Mouse (Mus musculus) limb, embryonic 12.5 days (tissue): ENCODE data around the gene Gm12166. TPM values are rescaled to one million over a fixed set of nuclear protein-coding genes. Genes with fewer than 3 reads are reported as not detected.
"Not testable (repeated sequence)": the region's sequence is repeated elsewhere in the genome, so short reads cannot be mapped to it uniquely, and the experiment has no call there.

ENCODE experiments used
- ATAC-seq: fragments of 200-750 bp; cut with Nextera tagmentation; 2 replicates; pipeline ENCODE4 v1.8.0; 2017; ENCODE audit warnings: low read depth, moderate TSS enrichment; ENCODE audit not compliant: insufficient number of reproducible peaks, insufficient read depth, low FRiP score, low TSS enrichment
- H3K27ac ChIP-seq: fragments of 300-500 bp; sonication (generic); 2 replicates; pipeline ENCODE4 v1.5.1; 2016; ENCODE audit warnings: mild to moderate bottlenecking, moderate library complexity
- H3K27me3 ChIP-seq: fragments of 300-500 bp; sonication (generic); 2 replicates; pipeline ENCODE4 v1.6.1; 2016; ENCODE audit warnings: mild to moderate bottlenecking, moderate library complexity
- H3K36me3 ChIP-seq: fragments of 300-500 bp; sonication (generic); 2 replicates; pipeline ENCODE4 v1.6.1; 2016; ENCODE audit warnings: mild to moderate bottlenecking, moderate library complexity
- H3K4me1 ChIP-seq: fragments of 300-500 bp; sonication (generic); replicated peaks from 2 replicates; pipeline ENCODE4 v1.6.1; 2016
- H3K4me2 ChIP-seq: fragments of 300-500 bp; sonication (generic); 2 replicates; pipeline ENCODE4 v1.6.1; 2016; ENCODE audit warnings: mild to moderate bottlenecking, moderate library complexity
- H3K4me3 ChIP-seq: fragments of 300-500 bp; sonication (generic); replicated peaks from 2 replicates; pipeline ENCODE4 v1.5.1; 2016; ENCODE audit warnings: mild to moderate bottlenecking
- H3K9ac ChIP-seq: fragments of 300-500 bp; sonication (generic); replicated peaks from 2 replicates; pipeline ENCODE4 v1.6.1; 2016; ENCODE audit warnings: mild to moderate bottlenecking, moderate library complexity
- H3K9me3 ChIP-seq: fragments of 300-500 bp; sonication (generic); 2 replicates; pipeline ENCODE4 v1.6.1; 2016; ENCODE audit warnings: mild to moderate bottlenecking, moderate library complexity
- WGBS: fragments of 180-500 bp; shearing (Covaris S2); methylation state at CpG from one replicate; pipeline ENCODE4 v1.1.7; 2016; 5-methylcytosine and 5-hydroxymethylcytosine counted together
- polyA plus RNA-seq: library from polyadenylated mRNA; unstranded; fragments of >200 nt; fragmentation: Nextera tagmentation; extraction: Ambion mirVana; gene quantifications from 2 replicates; pipeline ENCODE4 v1.2.1, GENCODE M21; 2016

Gene Gm12166
- polyA plus RNA-seq, 1 experiment from 2014 or later = 3.4 TPM

- H3K36me3 ChIP-seq = peaks cover 44% of the 10 kb centered on the region
- H3K4me2 ChIP-seq = no peak overlapping the region
- 54% methylated on average over 6 of the region's 6 CpGs for WGBS
- H3K9me3 ChIP-seq = no peaks in the 10 kb centered on the region
- no peak overlapping the region for H3K27ac ChIP-seq
- no peak overlapping the region for H3K9ac ChIP-seq
- H3K4me3 ChIP-seq = no peak overlapping the region
- no peaks in the 10 kb centered on the region for H3K27me3 ChIP-seq
- ATAC-seq = no peak
- H3K4me1 ChIP-seq = peaks cover 26% of the 10 kb centered on the region
Observed at GRCm38 (mm10) chr11:46061776-46062445, 9.8 kb upstream of the Gm12166 start.

- ATAC-seq = no peak
- Histone ChIP-seq H3K9me3 (no peaks in the 10 kb centered on the region), H3K4me1 (peaks cover 30% of the 10 kb centered on the region), H3K4me3 (no peak overlapping the region), H3K27me3 (no peaks in the 10 kb centered on the region), H3K4me2 (no peak overlapping the region), H3K36me3 (peaks cover 35% of the 10 kb centered on the region), H3K9ac (no peak overlapping the region), H3K27ac (no peak overlapping the region)
- WGBS = 55% methylated on average over 5 of the region's 5 CpGs
Observed at GRCm38 (mm10) chr11:46060651-46061020, 8.5 kb upstream of the Gm12166 start.

- no peaks in the 10 kb centered on the region for H3K9me3 ChIP-seq
- no peak for ATAC-seq
- H3K27me3 ChIP-seq = no peaks in the 10 kb centered on the region
- WGBS = 49% methylated on average over 8 of the region's 8 CpGs
- H3K9ac ChIP-seq = no peak overlapping the region
- peaks cover 30% of the 10 kb centered on the region for H3K4me1 ChIP-seq
- H3K4me3 ChIP-seq = no peak overlapping the region
- no peak overlapping the region for H3K4me2 ChIP-seq
- H3K27ac ChIP-seq = no peak overlapping the region
- H3K36me3 ChIP-seq = peaks cover 30% of the 10 kb centered on the region
Observed at GRCm38 (mm10) chr11:46059887-46060650, 7.9 kb upstream of the Gm12166 start.

- H3K9me3 ChIP-seq = no peaks in the 10 kb centered on the region
- H3K4me2 ChIP-seq = no peak overlapping the region
- H3K27me3 ChIP-seq = no peaks in the 10 kb centered on the region
- H3K9ac ChIP-seq = no peak overlapping the region
- peaks cover 28% of the 10 kb centered on the region for H3K4me1 ChIP-seq
- no peak overlapping the region for H3K4me3 ChIP-seq
- no peak for ATAC-seq
- peaks cover 24% of the 10 kb centered on the region for H3K36me3 ChIP-seq
- 94% methylated on average over 4 of the region's 4 CpGs for WGBS
- H3K27ac ChIP-seq = no peak overlapping the region
Observed at GRCm38 (mm10) chr11:46058916-46059315, 6.8 kb upstream of the Gm12166 start.

- peaks cover 23% of the 10 kb centered on the region for H3K36me3 ChIP-seq
- 51% methylated on average over 9 of the region's 9 CpGs for WGBS
- H3K9me3 ChIP-seq = no peaks in the 10 kb centered on the region
- peaks cover 28% of the 10 kb centered on the region for H3K4me1 ChIP-seq
- H3K4me2 ChIP-seq = peak overlapping the region; percentile 78
- no peak overlapping the region for H3K27ac ChIP-seq
- H3K27me3 ChIP-seq = no peaks in the 10 kb centered on the region
- no peak overlapping the region for H3K9ac ChIP-seq
- ATAC-seq = no peak
- H3K4me3 ChIP-seq = peak overlapping the region; percentile 71
Observed at GRCm38 (mm10) chr11:46058011-46058410, 5.9 kb upstream of the Gm12166 start.

GRCm38 (mm10) chr11:46056770-46057411 lies 4.8 kb upstream of the Gm12166 start:
- H3K27ac ChIP-seq = peak overlapping the region; percentile 60
- H3K4me2 ChIP-seq = peak overlapping the region; percentile 78
- H3K36me3 ChIP-seq = peaks cover 14% of the 10 kb centered on the region
- H3K27me3 ChIP-seq = no peaks in the 10 kb centered on the region
- H3K9me3 ChIP-seq = no peaks in the 10 kb centered on the region
- peak overlapping the region; percentile 71 for H3K4me3 ChIP-seq
- H3K4me1 ChIP-seq = peaks cover 28% of the 10 kb centered on the region
- 1% methylated on average over 25 of the region's 25 CpGs for WGBS
- ATAC-seq = no peak
- peak overlapping the region; percentile 83 for H3K9ac ChIP-seq

GRCm38 (mm10) chr11:46055896-46056769 lies 4.0 kb upstream of the Gm12166 start, which contains the start of gene Adam19:
TSS of gene Adam19 (plus strand) at chr11:46055992.
- Histone ChIP-seq H3K27ac (peak within 1 kb of the TSS; percentile 91), H3K9ac (peak within 1 kb of the TSS; percentile 83), H3K4me3 (peak within 1 kb of the TSS; percentile 71), H3K27me3 (no peaks in the 10 kb centered on the region), H3K4me1 (peaks cover 28% of the 10 kb centered on the region), H3K36me3 (peaks cover 7% of the 10 kb centered on the region), H3K4me2 (peak within 1 kb of the TSS; percentile 78), H3K9me3 (no peaks in the 10 kb centered on the region)
- WGBS = under 1% methylated on average over 51 of the region's 51 CpGs
- ATAC-seq = peak; percentile 77

- Histone ChIP-seq H3K9ac (peak overlapping the region; percentile 83), H3K4me3 (peak overlapping the region; percentile 71), H3K4me2 (peak overlapping the region; percentile 78), H3K9me3 (no peaks in the 10 kb centered on the region), H3K27ac (peak overlapping the region; percentile 91), H3K36me3 (no peaks in the 10 kb centered on the region), H3K4me1 (peaks cover 24% of the 10 kb centered on the region), H3K27me3 (no peaks in the 10 kb centered on the region; the same call in 1 of the 2 replicates)
- peak; percentile 66; the same call in 1 of the 2 replicates for ATAC-seq
- WGBS = 19% methylated on average over 13 of the region's 13 CpGs
Observed at GRCm38 (mm10) chr11:46054911-46055895, 3.1 kb upstream of the Gm12166 start.

GRCm38 (mm10) chr11:46054311-46054710 lies 2.2 kb upstream of the Gm12166 start:
- Histone ChIP-seq H3K9ac (no peak overlapping the region), H3K4me2 (no peak overlapping the region), H3K27me3 (no peaks in the 10 kb centered on the region; the same call in 1 of the 2 replicates), H3K4me3 (no peak overlapping the region), H3K4me1 (peaks cover 23% of the 10 kb centered on the region), H3K9me3 (no peaks in the 10 kb centered on the region), H3K36me3 (no peaks in the 10 kb centered on the region), H3K27ac (no peak overlapping the region)
- 30% methylated on average over 5 of the region's 5 CpGs for WGBS
- no peak for ATAC-seq

- 82% methylated on average over 3 of the region's 3 CpGs for WGBS
- H3K9ac ChIP-seq, H3K4me3 ChIP-seq, H3K27ac ChIP-seq, H3K4me2 ChIP-seq, H3K36me3 ChIP-seq, ATAC-seq, H3K9me3 ChIP-seq, H3K27me3 ChIP-seq: not testable (repeated sequence)
- peaks cover 23% of the 10 kb centered on the region for H3K4me1 ChIP-seq
Observed at GRCm38 (mm10) chr11:46053457-46053856, 1.3 kb upstream of the Gm12166 start.
